Mouse (Mus musculus) midbrain, embryonic 11.5 days (tissue): Measurements from ENCODE around the gene Tmem30b. TPM values are rescaled to one million over a fixed set of nuclear protein-coding genes. Genes with fewer than 3 reads are reported as not detected.

ENCODE experiments used
- ATAC-seq: fragments of 200-750 bp; cut with Nextera tagmentation; 2 replicates; pipeline ENCODE4 v1.8.0; 2017; ENCODE audit warnings: moderate TSS enrichment, moderate library complexity; ENCODE audit not compliant: low FRiP score
- DNase-seq: peaks from one replicate; pipeline ENCODE4 v3.0.0; 2015; ENCODE audit warnings: low spot score; ENCODE audit errors: missing footprints
- H3K27ac ChIP-seq: fragments of 300-500 bp; sonication (generic); 2 replicates; pipeline ENCODE4 v1.5.1; 2014; ENCODE audit warnings: low read depth, low read length
- H3K27me3 ChIP-seq: fragments of 300-500 bp; sonication (generic); 2 replicates; pipeline ENCODE4 v1.6.1; 2014; ENCODE audit warnings: mild to moderate bottlenecking, low read length, moderate library complexity, mixed read lengths; ENCODE audit not compliant: control insufficient read depth, insufficient read depth
- H3K36me3 ChIP-seq: fragments of 300-500 bp; sonication (generic); 2 replicates; pipeline ENCODE4 v1.6.1; 2014; ENCODE audit warnings: mild to moderate bottlenecking, low read length, moderate library complexity, mixed read lengths; ENCODE audit not compliant: control insufficient read depth, insufficient read depth
- H3K4me1 ChIP-seq: fragments of 300-500 bp; sonication (generic); 2 replicates; pipeline ENCODE4 v1.6.1; 2014; ENCODE audit warnings: low read length; ENCODE audit not compliant: control insufficient read depth, insufficient read depth
- H3K4me2 ChIP-seq: fragments of 300-500 bp; sonication (generic); 2 replicates; pipeline ENCODE4 v1.6.1; 2014; ENCODE audit warnings: mild to moderate bottlenecking, moderate library complexity
- H3K4me3 ChIP-seq: fragments of 300-500 bp; sonication (generic); 2 replicates; pipeline ENCODE4 v1.5.1; 2014; ENCODE audit warnings: low read depth, low read length
- H3K9ac ChIP-seq: fragments of 300-500 bp; sonication (generic); 2 replicates; pipeline ENCODE4 v1.6.1; 2014; ENCODE audit warnings: low read length
- H3K9me3 ChIP-seq: fragments of 300-500 bp; sonication (generic); 2 replicates; pipeline ENCODE4 v1.6.1; 2016; ENCODE audit warnings: low read length; ENCODE audit not compliant: control insufficient read depth
- WGBS: fragments of 180-500 bp; shearing (Covaris S2); extraction: QIAGEN DNeasy Blood & Tissue Kit; methylation state at CpG from one replicate; pipeline ENCODE4 v1.1.7; 2014; 5-methylcytosine and 5-hydroxymethylcytosine counted together
- polyA plus RNA-seq: library from polyadenylated mRNA; unstranded; fragments of >200 nt; fragmentation: Nextera tagmentation; extraction: Ambion mirVana; gene quantifications from 2 replicates; pipeline ENCODE4 v1.2.1, GENCODE M21; 2014

The Tmem30b gene
- polyA plus RNA-seq, 1 experiment from 2014 or later = 0.92 TPM

DNA sequence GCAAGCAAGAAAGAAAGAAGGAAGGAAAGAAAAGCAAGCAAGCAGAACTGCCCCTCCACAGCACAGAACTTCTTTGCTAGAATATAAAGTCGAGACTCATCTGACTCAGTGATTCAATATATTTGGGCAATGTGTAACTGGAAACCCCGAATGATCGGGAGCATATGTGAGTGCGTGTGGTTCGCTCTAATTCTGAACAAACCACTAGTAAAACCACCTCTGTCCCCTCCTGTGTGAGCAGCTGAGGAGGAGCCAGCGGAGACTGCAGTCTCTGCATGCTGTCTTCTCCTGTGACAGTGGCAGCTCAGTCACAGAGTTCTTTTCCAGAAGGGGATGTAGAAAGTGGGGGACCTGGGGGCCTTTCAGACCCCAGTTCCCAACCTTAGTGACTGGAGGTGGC is 31.5 kb downstream of the Tmem30b start:
- Histone ChIP-seq H3K9me3 (no peaks in the 10 kb centered on the region), H3K27me3 (no peaks in the 10 kb centered on the region), H3K4me3 (no peak overlapping the region), H3K4me1 (no peaks in the 10 kb centered on the region), H3K9ac (no peak overlapping the region), H3K36me3 (no peaks in the 10 kb centered on the region), H3K27ac (no peak overlapping the region), H3K4me2 (no peak overlapping the region)
- ATAC-seq (no peak), DNase-seq (no peak)
- WGBS = 73% methylated on average over 6 of the region's 6 CpGs

DNA sequence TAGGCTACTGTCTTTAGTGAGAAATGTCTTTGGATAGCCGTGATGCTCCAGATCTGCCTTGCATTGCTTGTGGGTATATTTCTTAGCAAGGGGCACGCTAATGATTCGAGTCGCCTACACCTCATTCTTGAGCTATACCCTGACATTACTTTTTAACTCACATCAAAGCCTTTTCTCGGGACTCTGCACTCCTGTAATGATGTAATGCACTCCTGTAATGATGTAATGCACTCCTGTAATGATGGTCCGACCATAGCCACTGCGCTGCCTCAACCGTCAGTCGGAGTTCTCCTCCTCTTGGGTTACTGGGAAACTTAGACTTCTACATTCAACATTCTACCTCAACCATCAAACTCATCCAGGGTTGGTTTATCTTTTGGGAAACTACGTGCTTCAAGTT is 32.2 kb downstream of the Tmem30b start:
- DNase-seq = no peak
- no peak overlapping the region for H3K4me2 ChIP-seq
- no peak overlapping the region for H3K9ac ChIP-seq
- no peak for ATAC-seq
- H3K4me1 ChIP-seq = no peaks in the 10 kb centered on the region
- WGBS = 93% methylated on average over 10 of the region's 10 CpGs
- no peak overlapping the region for H3K27ac ChIP-seq
- H3K4me3 ChIP-seq = no peak overlapping the region
- H3K9me3 ChIP-seq = no peaks in the 10 kb centered on the region
- H3K27me3 ChIP-seq = no peaks in the 10 kb centered on the region
- no peaks in the 10 kb centered on the region for H3K36me3 ChIP-seq

DNA sequence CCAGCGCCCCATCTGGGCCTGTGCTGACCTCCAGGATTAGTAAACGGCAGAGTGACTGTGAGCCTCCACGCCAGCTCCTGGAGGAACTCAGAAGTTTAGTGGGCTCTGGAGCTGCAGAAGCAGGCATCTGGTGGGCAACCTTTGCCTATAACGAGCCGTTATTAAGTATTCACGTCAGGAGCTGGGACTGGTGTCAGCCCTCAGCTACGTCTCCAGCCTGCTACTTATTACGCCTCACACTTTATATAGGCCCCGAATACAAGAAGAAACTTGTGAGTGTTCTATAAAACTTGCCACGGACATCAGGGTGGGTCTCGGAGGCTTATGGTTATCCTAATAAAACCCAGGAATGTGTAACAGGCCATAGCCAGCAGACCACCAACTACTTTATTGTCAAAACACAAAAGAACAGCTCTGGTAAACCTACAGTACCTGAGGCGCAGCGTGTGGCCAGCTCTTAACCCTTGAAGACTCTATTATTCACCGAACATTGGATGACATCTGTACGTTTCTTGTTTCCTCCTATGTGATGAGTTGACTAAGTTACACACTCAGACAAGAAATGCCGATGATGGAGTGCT is 34.6 kb downstream of the Tmem30b start:
- DNase-seq (no peak), ATAC-seq (no peak)
- Histone ChIP-seq H3K4me2 (no peak overlapping the region), H3K27ac (no peak overlapping the region), H3K9ac (no peak overlapping the region), H3K9me3 (no peaks in the 10 kb centered on the region), H3K36me3 (no peaks in the 10 kb centered on the region), H3K4me3 (no peak overlapping the region), H3K27me3 (no peaks in the 10 kb centered on the region), H3K4me1 (no peaks in the 10 kb centered on the region)
- 82% methylated on average over 16 of the region's 16 CpGs for WGBS

DNA sequence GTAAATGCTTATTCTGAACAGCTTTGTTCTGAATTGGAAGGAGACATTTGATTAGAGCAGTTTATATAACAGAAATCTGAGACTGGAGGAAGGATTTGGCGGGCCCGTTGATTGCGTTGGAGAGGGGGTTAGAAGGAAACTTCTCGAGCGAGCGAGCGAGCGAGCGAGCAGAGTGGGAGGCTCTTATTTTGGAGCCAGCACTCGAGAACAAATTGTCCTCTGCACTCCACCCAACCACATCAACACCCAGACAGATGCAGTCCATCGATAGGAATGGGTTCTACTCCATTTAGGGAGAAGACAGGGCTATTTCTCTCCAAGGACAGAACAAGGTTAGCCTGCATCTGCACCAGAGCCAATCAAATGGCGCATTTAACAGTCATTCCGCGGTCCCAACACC is 39.1 kb downstream of the Tmem30b start:
- no peak for DNase-seq
- WGBS = 87% methylated on average over 14 of the region's 14 CpGs
- Histone ChIP-seq H3K9me3 (no peaks in the 10 kb centered on the region), H3K27ac (no peak overlapping the region), H3K4me2 (no peak overlapping the region), H3K9ac (no peak overlapping the region), H3K4me1 (no peaks in the 10 kb centered on the region), H3K36me3 (no peaks in the 10 kb centered on the region), H3K4me3 (no peak overlapping the region), H3K27me3 (no peaks in the 10 kb centered on the region)
- ATAC-seq = no peak

DNA sequence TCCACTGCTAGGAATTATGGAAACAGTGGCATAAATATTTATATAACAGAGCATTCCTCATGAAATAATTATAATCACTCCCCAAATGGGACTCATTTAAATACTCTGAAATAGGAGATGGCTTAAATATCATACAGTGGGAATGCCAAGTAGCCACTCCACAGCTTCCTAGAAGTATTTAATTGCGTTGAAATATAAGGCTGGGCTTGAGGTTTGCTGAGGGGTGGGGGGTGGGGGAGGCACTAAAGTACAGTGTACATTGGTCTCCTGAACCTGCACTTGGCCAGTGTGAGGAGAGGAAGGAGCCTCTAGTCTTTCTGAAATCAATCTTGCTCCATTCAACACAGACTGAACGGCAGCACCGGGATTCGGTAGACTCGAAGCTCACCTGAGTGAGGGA is 39.5 kb downstream of the Tmem30b start:
- H3K4me3 ChIP-seq = no peak overlapping the region
- H3K9ac ChIP-seq = no peak overlapping the region
- H3K36me3 ChIP-seq = no peaks in the 10 kb centered on the region
- no peaks in the 10 kb centered on the region for H3K27me3 ChIP-seq
- ATAC-seq = no peak
- DNase-seq = no peak
- no peaks in the 10 kb centered on the region for H3K4me1 ChIP-seq
- WGBS = 95% methylated on average over 5 of the region's 5 CpGs
- H3K9me3 ChIP-seq = no peaks in the 10 kb centered on the region
- no peak overlapping the region for H3K4me2 ChIP-seq
- no peak overlapping the region for H3K27ac ChIP-seq

DNA sequence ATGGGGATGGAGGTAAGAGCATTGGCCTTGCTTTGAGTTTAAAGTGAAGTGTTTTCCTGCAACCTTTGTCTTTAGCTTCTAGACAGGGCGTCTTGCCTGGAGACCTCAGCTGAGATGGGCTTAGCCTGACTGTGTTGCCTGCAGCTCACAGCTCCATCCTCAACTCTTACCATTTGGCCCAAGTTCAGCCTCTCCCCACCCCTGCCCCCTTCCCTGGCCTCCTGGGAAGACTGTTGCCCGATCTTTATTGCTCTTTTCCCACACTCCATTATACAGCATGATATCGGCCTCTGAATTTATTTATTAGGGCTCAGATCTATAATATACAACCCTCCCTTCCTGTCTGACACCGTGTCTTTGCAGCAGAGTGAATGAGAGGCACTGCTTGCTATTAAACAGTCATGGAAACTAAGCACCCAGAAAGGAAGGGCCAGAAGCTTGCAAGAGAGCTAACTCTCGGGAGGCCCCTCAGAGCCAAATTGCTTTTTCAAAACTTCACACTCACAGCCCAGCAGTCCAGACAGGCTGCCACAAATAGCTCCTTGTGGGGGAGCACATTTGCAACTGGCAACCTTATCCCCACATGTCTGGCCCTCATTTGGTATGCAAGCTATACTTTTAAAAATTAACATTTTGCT is 45.4 kb downstream of the Tmem30b start:
- ATAC-seq (no peak), DNase-seq (peak; percentile 17)
- 74% methylated on average over 5 of the region's 5 CpGs for whole genome bisulfite sequencing

DNA sequence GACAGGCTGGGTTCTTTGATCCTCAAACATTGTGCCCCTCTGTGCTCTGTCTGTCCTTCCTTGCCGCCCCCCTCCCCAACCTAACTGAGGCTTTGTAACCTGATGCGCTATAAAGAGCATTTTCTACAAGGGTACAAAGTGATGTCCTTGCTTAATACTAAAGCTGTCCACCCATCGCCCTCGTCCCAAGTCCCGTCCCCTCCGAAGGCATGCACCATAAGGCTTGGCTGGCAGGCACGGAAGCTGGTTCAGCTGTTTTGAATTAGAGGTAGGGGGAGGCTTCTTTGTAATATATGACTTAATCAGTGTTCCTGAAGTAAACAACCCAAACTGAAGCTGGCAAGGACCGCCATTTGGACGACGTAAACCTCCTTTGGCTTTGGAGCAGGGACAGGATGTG is 51.0 kb downstream of the Tmem30b start:
- ATAC-seq (no peak), DNase-seq (no peak)
- Histone ChIP-seq H3K27me3 (no peaks in the 10 kb centered on the region), H3K4me3 (no peak overlapping the region), H3K9ac (no peak overlapping the region), H3K4me1 (no peaks in the 10 kb centered on the region), H3K27ac (no peak overlapping the region), H3K4me2 (no peak overlapping the region), H3K36me3 (no peaks in the 10 kb centered on the region), H3K9me3 (no peaks in the 10 kb centered on the region)
- 84% methylated on average over 10 of the region's 10 CpGs for WGBS

More for the DNA sequence above, 45.4 kb downstream of the Tmem30b start:
- Histone ChIP-seq H3K9ac (no peak overlapping the region), H3K36me3 (no peaks in the 10 kb centered on the region), H3K4me2 (no peak overlapping the region), H3K4me1 (no peaks in the 10 kb centered on the region), H3K27ac (no peak overlapping the region), H3K4me3 (no peak overlapping the region), H3K9me3 (no peaks in the 10 kb centered on the region), H3K27me3 (no peaks in the 10 kb centered on the region)

DNA sequence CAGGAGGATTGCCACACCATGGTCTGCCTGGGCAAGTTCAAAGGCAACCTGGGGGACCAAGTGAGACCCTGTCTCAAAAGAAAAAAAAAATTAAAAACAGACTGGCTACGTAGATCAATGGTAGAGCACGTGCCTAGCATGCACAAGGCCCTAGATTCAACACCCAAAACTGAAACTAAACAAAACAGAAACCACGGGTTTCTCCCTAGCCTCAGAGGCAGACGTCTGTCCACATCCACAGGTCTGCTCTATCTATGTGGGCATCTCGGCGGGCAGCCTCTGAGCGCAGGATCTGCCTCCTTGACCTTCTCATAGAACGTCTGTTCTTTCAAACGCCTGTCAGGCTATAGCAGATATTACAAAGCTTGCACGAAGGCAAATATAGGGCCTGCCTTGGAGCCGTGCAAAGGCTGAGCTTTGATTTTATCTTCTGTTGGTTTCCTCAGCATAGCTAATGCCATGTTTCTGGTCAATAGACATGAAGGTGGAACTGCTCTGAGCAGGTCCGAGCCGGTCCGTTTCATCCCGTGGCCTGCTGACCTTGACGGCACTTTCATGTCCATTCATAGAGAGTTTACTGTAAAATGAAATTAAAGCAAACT is 52.2 kb downstream of the Tmem30b start:
- WGBS = 91% methylated on average over 16 of the region's 16 CpGs
- ATAC-seq = no peak

More for the DNA sequence above, 52.2 kb downstream of the Tmem30b start:
- Histone ChIP-seq H3K36me3 (no peaks in the 10 kb centered on the region), H3K4me1 (no peaks in the 10 kb centered on the region), H3K4me2 (no peak overlapping the region), H3K27me3 (no peaks in the 10 kb centered on the region), H3K4me3 (no peak overlapping the region), H3K27ac (no peak overlapping the region), H3K9ac (no peak overlapping the region), H3K9me3 (no peaks in the 10 kb centered on the region)
- no peak for DNase-seq
